Mouse (Mus musculus) heart, embryonic 13.5 days (tissue): Measurements from ENCODE around the gene Fam83c. TPM values are rescaled to one million over a fixed set of nuclear protein-coding genes. Genes with fewer than 3 reads are reported as not detected.

Experiments
- ATAC-seq: fragments of 200-750 bp; cut with Nextera tagmentation; 2 replicates; pipeline ENCODE4 v1.8.0; 2017; ENCODE audit warnings: moderate TSS enrichment; ENCODE audit not compliant: insufficient number of reproducible peaks, low FRiP score, low TSS enrichment; ENCODE audit errors: extremely low read depth
- H3K27ac ChIP-seq: fragments of 300-500 bp; sonication (generic); replicated peaks from 2 replicates; pipeline ENCODE4 v1.5.1; 2015; ENCODE audit warnings: moderate library complexity, mild to moderate bottlenecking, inconsistent platforms
- H3K27me3 ChIP-seq: fragments of 300-500 bp; sonication (generic); replicated peaks from 2 replicates; pipeline ENCODE4 v1.6.1; 2015; ENCODE audit warnings: mild to moderate bottlenecking, inconsistent platforms
- H3K36me3 ChIP-seq: fragments of 300-500 bp; sonication (generic); 2 replicates; pipeline ENCODE4 v1.6.1; 2015; ENCODE audit warnings: mild to moderate bottlenecking, inconsistent platforms
- H3K4me1 ChIP-seq: fragments of 300-500 bp; sonication (generic); 2 replicates; pipeline ENCODE4 v1.6.1; 2015; ENCODE audit warnings: inconsistent platforms
- H3K4me2 ChIP-seq: fragments of 300-500 bp; sonication (generic); 2 replicates; pipeline ENCODE4 v1.6.1; 2015; ENCODE audit warnings: inconsistent platforms, mild to moderate bottlenecking, moderate library complexity
- H3K4me3 ChIP-seq: fragments of 300-500 bp; sonication (generic); 2 replicates; pipeline ENCODE4 v1.5.1; 2015; ENCODE audit warnings: moderate library complexity, mild to moderate bottlenecking, inconsistent platforms
- H3K9ac ChIP-seq: fragments of 300-500 bp; sonication (generic); 2 replicates; pipeline ENCODE4 v1.6.1; 2015; ENCODE audit warnings: inconsistent platforms, mild to moderate bottlenecking, moderate library complexity
- H3K9me3 ChIP-seq: fragments of 300-500 bp; sonication (generic); 2 replicates; pipeline ENCODE4 v1.6.1; 2016; ENCODE audit warnings: inconsistent platforms
- WGBS: fragments of 180-500 bp; shearing (Covaris S2); methylation state at CpG from one replicate; pipeline ENCODE4 v1.1.7; 2015; ENCODE audit warnings: mixed read lengths; 5-methylcytosine and 5-hydroxymethylcytosine counted together
- polyA plus RNA-seq: library from polyadenylated mRNA; unstranded; fragments of >200 nt; fragmentation: Nextera tagmentation; extraction: Ambion mirVana; gene quantifications from 2 replicates; pipeline ENCODE4 v1.2.1, GENCODE M21; 2015

Fam83c gene
- polyA plus RNA-seq, 1 experiment from 2014 or later, result 0.09 TPM

- Histone ChIP-seq H3K9ac (no peak overlapping the region), H3K27me3 (no peaks in the 10 kb centered on the region; the same call in none of the 2 replicates), H3K36me3 (no peaks in the 10 kb centered on the region), H3K4me1 (no peaks in the 10 kb centered on the region), H3K4me2 (no peak overlapping the region), H3K27ac (no peak overlapping the region), H3K4me3 (no peak overlapping the region), H3K9me3 (no peaks in the 10 kb centered on the region)
- 38% methylated on average over 16 of the region's 16 CpGs for WGBS
- no peak for ATAC-seq
Measured at GRCm38 (mm10) chr2:155811821-155812396, 22.7 kb downstream of the Fam83c start.

- H3K4me3 ChIP-seq, result no peak overlapping the region
Measured at GRCm38 (mm10) chr2:155809620-155810019, 25.0 kb downstream of the Fam83c start.

GRCm38 (mm10) chr2:155807408-155807807 is 27.2 kb downstream of the Fam83c start:
- H3K9ac ChIP-seq, result no peak overlapping the region
- no peak for ATAC-seq
- H3K27me3 ChIP-seq, result no peaks in the 10 kb centered on the region; the same call in 1 of the 2 replicates
- 0 out of 2 replicates have a peak, but pooled peaks cover 4% of the 10 kb centered on the region for H3K9me3 ChIP-seq
- H3K4me1 ChIP-seq, result peaks cover 11% of the 10 kb centered on the region
- H3K4me3 ChIP-seq, result no peak overlapping the region
- 68% methylated on average over 4 of the region's 4 CpGs for WGBS
- no peaks in the 10 kb centered on the region for H3K36me3 ChIP-seq
- no peak overlapping the region for H3K4me2 ChIP-seq
- no peak overlapping the region for H3K27ac ChIP-seq

More at GRCm38 (mm10) chr2:155809620-155810019, 25.0 kb downstream of the Fam83c start:
- Histone ChIP-seq H3K27ac (no peak overlapping the region), H3K4me2 (no peak overlapping the region), H3K27me3 (no peaks in the 10 kb centered on the region; the same call in 1 of the 2 replicates), H3K36me3 (no peaks in the 10 kb centered on the region), H3K9ac (no peak overlapping the region), H3K9me3 (no peaks in the 10 kb centered on the region), H3K4me1 (peaks cover 11% of the 10 kb centered on the region)
- ATAC-seq, result no peak
- 54% methylated on average over 4 of the region's 4 CpGs for WGBS

GRCm38 (mm10) chr2:155806548-155806947 is 28.1 kb downstream of the Fam83c start:
- WGBS, result 55% methylated on average over 5 of the region's 5 CpGs
- peaks cover 11% of the 10 kb centered on the region for H3K4me1 ChIP-seq
- ATAC-seq, result no peak
- H3K4me3 ChIP-seq, result no peak overlapping the region
- no peak overlapping the region for H3K27ac ChIP-seq
- H3K9me3 ChIP-seq, result 0 out of 2 replicates have a peak, but pooled peaks cover 4% of the 10 kb centered on the region
- H3K36me3 ChIP-seq, result no peaks in the 10 kb centered on the region
- H3K27me3 ChIP-seq, result no peaks in the 10 kb centered on the region
- H3K9ac ChIP-seq, result no peak overlapping the region
- no peak overlapping the region for H3K4me2 ChIP-seq

- 62% methylated on average over 6 of the region's 6 CpGs for WGBS
Measured at GRCm38 (mm10) chr2:155805925-155806255, 28.8 kb downstream of the Fam83c start.

GRCm38 (mm10) chr2:155805231-155805924 is 29.3 kb downstream of the Fam83c start:
- no peak for ATAC-seq
- Histone ChIP-seq H3K27me3 (0 out of 2 replicates have a peak, but pooled peaks cover 7% of the 10 kb centered on the region), H3K27ac (no peak overlapping the region), H3K4me2 (no peak overlapping the region), H3K9ac (no peak overlapping the region), H3K9me3 (0 out of 2 replicates have a peak, but pooled peaks cover 4% of the 10 kb centered on the region), H3K4me1 (peaks cover 11% of the 10 kb centered on the region), H3K36me3 (no peaks in the 10 kb centered on the region), H3K4me3 (no peak overlapping the region)
- WGBS, result 22% methylated on average over 6 of the region's 6 CpGs

More at GRCm38 (mm10) chr2:155805925-155806255, 28.8 kb downstream of the Fam83c start:
- H3K4me1 ChIP-seq, result peaks cover 11% of the 10 kb centered on the region
- 0 out of 2 replicates have a peak, but pooled peaks cover 4% of the 10 kb centered on the region for H3K9me3 ChIP-seq
- no peak overlapping the region for H3K9ac ChIP-seq
- ATAC-seq, result no peak
- no peak overlapping the region for H3K4me3 ChIP-seq
- no peak overlapping the region for H3K27ac ChIP-seq
- H3K4me2 ChIP-seq, result no peak overlapping the region
- 0 out of 2 replicates have a peak, but pooled peaks cover 6% of the 10 kb centered on the region for H3K27me3 ChIP-seq
- H3K36me3 ChIP-seq, result no peaks in the 10 kb centered on the region

GRCm38 (mm10) chr2:155804053-155804452 is 30.6 kb downstream of the Fam83c start:
- H3K9ac ChIP-seq, result no peak overlapping the region
- 66% methylated on average over 5 of the region's 5 CpGs for WGBS
- no peak for ATAC-seq

GRCm38 (mm10) chr2:155802761-155803160 is 31.9 kb downstream of the Fam83c start:
- 50% methylated on average over 3 of the region's 3 CpGs for WGBS

More at GRCm38 (mm10) chr2:155804053-155804452, 30.6 kb downstream of the Fam83c start:
- Histone ChIP-seq H3K4me2 (no peak overlapping the region), H3K4me3 (no peak overlapping the region), H3K27ac (no peak overlapping the region), H3K36me3 (no peaks in the 10 kb centered on the region), H3K27me3 (peaks cover 13% of the 10 kb centered on the region; the same call in 1 of the 2 replicates), H3K4me1 (peaks cover 11% of the 10 kb centered on the region), H3K9me3 (0 out of 2 replicates have a peak, but pooled peaks cover 4% of the 10 kb centered on the region)

GRCm38 (mm10) chr2:155798613-155799012 is 36.0 kb downstream of the Fam83c start:
- H3K4me3 ChIP-seq, result no peak overlapping the region
- WGBS, result 43% methylated on average over 3 of the region's 3 CpGs
- ATAC-seq, result no peak
- H3K9ac ChIP-seq, result no peak overlapping the region
- H3K27me3 ChIP-seq, result peaks cover 25% of the 10 kb centered on the region
- no peaks in the 10 kb centered on the region for H3K4me1 ChIP-seq
- no peak overlapping the region for H3K27ac ChIP-seq
- H3K36me3 ChIP-seq, result no peaks in the 10 kb centered on the region
- 0 out of 2 replicates have a peak, but pooled peaks cover 4% of the 10 kb centered on the region for H3K9me3 ChIP-seq
- no peak overlapping the region for H3K4me2 ChIP-seq

More at GRCm38 (mm10) chr2:155802761-155803160, 31.9 kb downstream of the Fam83c start:
- H3K36me3 ChIP-seq, result no peaks in the 10 kb centered on the region
- H3K27me3 ChIP-seq, result peaks cover 21% of the 10 kb centered on the region
- H3K4me3 ChIP-seq, result no peak overlapping the region
- no peak overlapping the region for H3K4me2 ChIP-seq
- no peak overlapping the region for H3K9ac ChIP-seq
- no peak overlapping the region for H3K27ac ChIP-seq
- H3K9me3 ChIP-seq, result 0 out of 2 replicates have a peak, but pooled peaks cover 4% of the 10 kb centered on the region
- peaks cover 11% of the 10 kb centered on the region for H3K4me1 ChIP-seq
- ATAC-seq, result no peak

- peaks cover 36% of the 10 kb centered on the region for H3K27me3 ChIP-seq
- no peak overlapping the region for H3K9ac ChIP-seq
- no peaks in the 10 kb centered on the region for H3K4me1 ChIP-seq
- H3K36me3 ChIP-seq, result no peaks in the 10 kb centered on the region
- no peak for ATAC-seq
- no peak overlapping the region for H3K4me2 ChIP-seq
- WGBS, result 81% methylated on average over 12 of the region's 12 CpGs
- no peak overlapping the region for H3K27ac ChIP-seq
- no peaks in the 10 kb centered on the region for H3K9me3 ChIP-seq
- H3K4me3 ChIP-seq, result no peak overlapping the region
Measured at GRCm38 (mm10) chr2:155794674-155795445, 39.8 kb downstream of the Fam83c start.

GRCm38 (mm10) chr2:155792899-155793298 is 41.8 kb downstream of the Fam83c start:
- no peak overlapping the region for H3K4me3 ChIP-seq
- H3K27ac ChIP-seq, result no peak overlapping the region
- H3K36me3 ChIP-seq, result no peaks in the 10 kb centered on the region
- WGBS, result 39% methylated on average over 12 of the region's 12 CpGs
- H3K9ac ChIP-seq, result no peak overlapping the region
- ATAC-seq, result no peak
- H3K9me3 ChIP-seq, result no peaks in the 10 kb centered on the region
- peaks cover 39% of the 10 kb centered on the region for H3K27me3 ChIP-seq
- no peaks in the 10 kb centered on the region for H3K4me1 ChIP-seq
- H3K4me2 ChIP-seq, result peak overlapping the region; percentile 9; the same call in 1 of the 2 replicates
